Mouse (Mus musculus) fibroblast of lung, adult 2 months (primary cell): ENCODE measurements around the gene B4galnt1.

Source experiments
- DNase-seq: peaks from one replicate; pipeline ENCODE4 v3.0.0-alpha.2; 2011; ENCODE audit warnings: low read depth

B4galnt1 gene

GRCm38 (mm10) chr10:127210961-127211405 lies 46.0 kb downstream of the B4galnt1 start:
- DNase-seq, result no peak

DNA sequence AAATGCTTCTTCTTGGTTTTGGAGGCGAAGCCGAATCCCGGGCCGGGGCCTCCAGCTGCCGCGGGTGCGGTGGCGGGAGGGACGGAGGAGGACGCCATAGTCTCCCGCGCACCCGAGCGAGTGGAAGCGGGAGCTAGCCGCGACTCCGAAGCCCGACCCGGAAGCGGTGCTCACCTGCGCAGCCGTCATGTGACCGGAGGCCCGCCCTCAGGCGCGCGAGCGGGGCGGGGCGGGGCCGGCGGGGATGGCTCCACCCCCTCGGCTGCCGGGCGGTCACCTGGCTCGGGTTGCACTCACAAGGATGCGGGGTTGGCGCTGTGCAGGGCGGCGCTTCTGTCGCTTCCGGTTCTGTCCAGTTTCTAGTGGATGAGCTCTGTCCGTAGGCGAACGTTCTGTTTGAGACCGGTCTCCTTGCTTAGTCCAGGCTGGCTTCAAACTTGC lies 46.4 kb downstream of the B4galnt1 start, which contains the start of gene Pip4k2c:
Gene Pip4k2c, minus strand, starts transcription at position 172 of the 441 bp plus-strand sequence.
- peak; percentile 76 for DNase-seq

DNA sequence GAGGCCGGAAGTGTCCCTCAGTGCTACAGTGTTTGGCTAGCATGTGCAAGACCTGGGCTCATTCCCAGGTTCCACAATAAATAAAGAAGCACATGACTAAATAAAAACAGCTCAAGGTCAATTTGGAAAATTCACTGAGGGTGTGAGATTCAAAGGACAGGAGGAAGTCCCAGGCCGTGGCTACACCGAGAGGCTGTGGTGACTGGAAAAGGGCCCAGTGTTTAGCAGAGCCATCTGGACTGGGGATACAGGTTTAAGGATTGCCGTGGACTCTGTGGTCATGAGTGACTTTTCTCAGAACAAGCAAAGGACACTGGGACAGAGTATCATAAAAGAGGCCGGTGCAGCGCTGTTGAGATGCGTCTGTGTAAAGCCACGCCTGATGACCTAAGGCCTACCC lies 48.2 kb downstream of the B4galnt1 start:
- no peak for DNase-seq

GRCm38 (mm10) chr10:127213704-127214421 lies 48.8 kb downstream of the B4galnt1 start:
- DNase-seq, result no peak

DNA sequence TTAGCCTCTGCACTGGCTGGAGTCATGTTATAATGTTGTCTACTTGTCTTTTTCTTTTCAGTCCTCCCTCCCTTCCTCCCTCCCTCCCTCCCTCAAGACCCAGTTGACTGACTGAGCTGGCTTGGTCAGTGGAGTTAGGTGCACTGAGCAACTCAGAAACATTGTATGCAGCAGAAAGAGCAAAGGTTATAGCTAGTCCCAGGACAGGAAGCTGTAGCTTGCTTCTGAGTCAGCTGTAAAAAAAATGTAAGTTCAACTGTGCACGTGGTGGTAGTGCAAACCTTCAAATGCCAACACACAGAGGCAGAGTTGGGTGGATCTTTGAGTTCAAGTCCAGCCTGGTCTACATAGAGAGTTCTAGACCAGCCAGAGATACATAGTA lies 49.4 kb downstream of the B4galnt1 start:
- DNase-seq, result no peak

DNA sequence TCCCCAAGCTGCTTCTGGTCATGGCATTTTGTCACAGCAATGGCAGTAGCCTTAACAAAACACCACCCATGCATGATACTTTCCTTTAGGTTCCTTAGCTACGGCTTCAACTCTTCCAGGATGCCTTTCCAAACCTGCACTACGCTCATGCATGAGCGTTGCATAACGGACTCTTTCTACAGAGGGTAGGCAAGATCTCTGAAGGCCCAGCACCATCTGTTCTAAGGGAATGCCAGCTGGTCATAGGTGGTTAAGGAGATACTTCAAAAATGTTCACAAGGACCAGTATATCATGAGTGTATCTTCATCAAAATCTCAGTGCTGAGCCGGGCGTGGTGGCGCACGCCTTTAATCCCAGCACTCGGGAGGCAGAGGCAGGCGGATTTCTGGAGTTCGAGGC lies 51.4 kb downstream of the B4galnt1 start:
- no peak for DNase-seq

DNA sequence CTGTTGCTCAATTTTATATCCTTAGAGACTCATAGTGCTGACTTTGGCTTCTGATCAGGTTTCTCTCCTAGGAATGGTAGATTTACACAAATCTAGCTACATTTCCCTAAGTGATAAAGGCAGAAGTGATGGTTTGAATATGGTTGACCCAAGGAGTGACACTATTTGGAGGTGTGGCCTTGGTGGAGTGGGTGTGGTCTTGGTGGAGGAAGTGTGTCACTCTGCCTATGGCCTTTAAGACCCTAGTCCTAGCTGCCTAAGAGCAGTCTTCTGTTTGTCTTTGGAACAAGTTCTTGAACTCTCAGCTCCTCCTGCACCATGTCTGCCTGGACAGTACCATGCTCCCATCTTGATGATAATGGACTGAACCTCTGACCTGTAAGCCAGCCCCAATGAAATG lies 52.2 kb downstream of the B4galnt1 start:
- no peak for DNase-seq

GRCm38 (mm10) chr10:127218339-127218738 lies 53.3 kb downstream of the B4galnt1 start:
- no peak for DNase-seq
